Mouse (Mus musculus) spleen, adult 2 months (tissue): ENCODE data around the gene Rapgef3.

Experiments used
- CTCF ChIP-seq: fragments of 200-500 bp; IDR thresholded peaks from 2 replicates; pipeline ENCODE4 v1.5.1; 2011; ENCODE audit warnings: mild to moderate bottlenecking, inconsistent platforms; ENCODE audit not compliant: insufficient read depth, insufficient read length, insufficient replicate concordance; ENCODE audit errors: extremely low read depth
- POLR2A ChIP-seq: fragments of 200-500 bp; IDR thresholded peaks from 2 replicates; pipeline ENCODE4 v1.6.1; 2011; ENCODE audit warnings: low read depth, low read length, inconsistent platforms

DNA sequence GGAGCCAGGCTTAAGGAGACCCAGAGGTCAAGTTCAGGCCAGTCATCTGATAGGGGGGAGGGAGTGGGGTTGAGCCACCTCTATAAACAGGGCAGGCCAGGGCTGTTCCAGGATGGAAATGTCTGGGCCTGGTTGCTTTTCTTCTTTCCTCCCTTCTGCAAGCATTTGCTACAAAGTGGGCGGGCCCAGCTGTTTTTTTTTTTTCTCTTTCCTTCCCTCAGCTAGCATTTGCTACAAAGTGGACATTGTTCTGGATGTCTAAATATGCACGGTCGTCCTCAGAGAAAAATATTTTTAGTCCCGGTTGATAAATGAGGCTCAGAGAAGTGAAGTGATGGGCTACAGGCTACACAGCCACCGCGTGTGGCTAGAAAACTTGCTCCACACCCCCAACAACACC lies 13.3 kb downstream of the Rapgef3 start:
- no peak for TF ChIP-seq CTCF
- no peak for TF ChIP-seq POLR2A
